Mouse (Mus musculus): ENCODE data around the gene Srarp. TPM values are rescaled to one million over a fixed set of nuclear protein-coding genes. Genes with fewer than 3 reads are reported as not detected.

Srarp gene
- total RNA-seq, 4 experiments from 2014 or later: 2.8 to 4.9 (median 3.0) TPM

GRCm38 (mm10) chr4:141458236-141458635 is 22.3 kb upstream of the Srarp start:
- DNase-seq (ENCODE audit: low spot score in 2 of 2): no peak

- DNase-seq (ENCODE audit: low spot score in 2 of 2): no peak
These were observed 20.5 kb upstream of the Srarp start for GRCm38 (mm10) chr4:141456193-141456938.

- no peak for DNase-seq (ENCODE audit: low spot score in 2 of 2)
These were observed 19.6 kb upstream of the Srarp start for GRCm38 (mm10) chr4:141455526-141455925.

- DNase-seq (ENCODE audit: low spot score in 2 of 2): no peak
These were observed 18.9 kb upstream of the Srarp start for GRCm38 (mm10) chr4:141454581-141455350.

DNA sequence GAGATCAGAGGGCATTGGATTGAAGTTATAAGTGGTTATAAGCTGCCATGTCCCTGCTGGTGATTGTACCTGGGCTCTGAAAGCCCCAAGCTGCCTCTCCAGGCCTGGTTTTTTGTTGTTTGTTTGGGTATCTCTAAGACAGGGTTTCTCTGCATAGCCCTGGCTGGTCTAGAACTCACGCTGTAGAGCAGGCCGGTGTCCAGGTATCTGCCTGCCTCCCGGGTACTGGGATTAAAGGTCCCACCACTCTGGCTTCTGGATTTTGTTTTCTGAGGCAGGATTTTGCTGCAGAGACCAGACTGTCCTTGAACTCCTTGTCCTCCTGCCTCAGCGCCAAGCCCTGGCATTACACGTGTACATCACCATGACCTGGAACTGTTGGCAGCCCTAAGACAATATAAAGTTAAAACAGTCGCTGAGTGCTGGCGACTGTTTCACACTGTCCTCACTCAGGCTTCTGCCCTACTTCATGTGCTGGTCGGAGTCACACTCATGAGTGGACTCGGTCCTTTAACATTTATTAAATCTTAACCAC is 16.1 kb upstream of the Srarp start:
- DNase-seq (ENCODE audit: low spot score in 2 of 2): no peak

DNA sequence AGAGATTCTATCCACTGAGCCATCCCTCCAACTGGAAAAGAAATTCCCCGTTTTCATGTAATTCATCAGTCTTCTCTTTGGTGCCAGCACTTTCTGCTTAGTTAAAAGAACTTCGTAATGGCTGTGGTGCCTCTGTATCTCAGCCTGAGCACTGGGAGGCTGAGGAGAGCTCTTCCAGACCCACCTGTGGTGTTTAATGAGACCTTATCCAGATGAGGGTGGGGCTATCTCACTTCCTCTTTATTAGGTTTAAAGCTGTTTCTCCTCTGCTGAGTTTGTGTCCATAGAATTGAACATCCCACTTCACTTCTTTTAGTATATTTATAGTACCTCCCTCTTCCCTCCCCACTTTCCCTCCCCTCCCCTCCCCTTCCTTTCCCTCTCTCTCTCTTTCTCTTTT is 15.3 kb upstream of the Srarp start:
- DNase-seq (ENCODE audit: low spot score in 2 of 2): no peak

DNA sequence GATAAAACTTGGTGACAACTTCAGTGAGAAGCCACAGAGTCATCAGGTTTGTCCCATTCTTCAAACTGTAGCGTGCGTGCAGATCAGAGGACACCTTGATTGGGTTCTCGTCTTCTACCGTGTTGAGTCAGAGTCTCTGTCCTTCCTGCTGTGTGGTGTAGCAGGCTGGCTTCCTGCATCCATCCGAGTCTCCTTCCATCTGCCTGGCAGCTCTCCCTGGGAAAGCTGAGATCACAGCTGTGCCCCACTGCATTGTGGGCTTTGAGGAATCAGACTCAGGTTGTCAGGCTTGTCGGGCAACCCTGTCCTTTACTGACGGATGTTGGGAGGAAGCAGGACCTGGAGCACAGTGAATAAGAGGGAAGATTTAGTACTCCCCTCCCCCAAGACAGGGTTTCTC is 10.3 kb upstream of the Srarp start:
- no peak for DNase-seq (ENCODE audit: low spot score in 2 of 2)

- DNase-seq (ENCODE audit: low spot score in 2 of 2): no peak
These were observed 9.4 kb upstream of the Srarp start for GRCm38 (mm10) chr4:141445328-141445720.

DNA sequence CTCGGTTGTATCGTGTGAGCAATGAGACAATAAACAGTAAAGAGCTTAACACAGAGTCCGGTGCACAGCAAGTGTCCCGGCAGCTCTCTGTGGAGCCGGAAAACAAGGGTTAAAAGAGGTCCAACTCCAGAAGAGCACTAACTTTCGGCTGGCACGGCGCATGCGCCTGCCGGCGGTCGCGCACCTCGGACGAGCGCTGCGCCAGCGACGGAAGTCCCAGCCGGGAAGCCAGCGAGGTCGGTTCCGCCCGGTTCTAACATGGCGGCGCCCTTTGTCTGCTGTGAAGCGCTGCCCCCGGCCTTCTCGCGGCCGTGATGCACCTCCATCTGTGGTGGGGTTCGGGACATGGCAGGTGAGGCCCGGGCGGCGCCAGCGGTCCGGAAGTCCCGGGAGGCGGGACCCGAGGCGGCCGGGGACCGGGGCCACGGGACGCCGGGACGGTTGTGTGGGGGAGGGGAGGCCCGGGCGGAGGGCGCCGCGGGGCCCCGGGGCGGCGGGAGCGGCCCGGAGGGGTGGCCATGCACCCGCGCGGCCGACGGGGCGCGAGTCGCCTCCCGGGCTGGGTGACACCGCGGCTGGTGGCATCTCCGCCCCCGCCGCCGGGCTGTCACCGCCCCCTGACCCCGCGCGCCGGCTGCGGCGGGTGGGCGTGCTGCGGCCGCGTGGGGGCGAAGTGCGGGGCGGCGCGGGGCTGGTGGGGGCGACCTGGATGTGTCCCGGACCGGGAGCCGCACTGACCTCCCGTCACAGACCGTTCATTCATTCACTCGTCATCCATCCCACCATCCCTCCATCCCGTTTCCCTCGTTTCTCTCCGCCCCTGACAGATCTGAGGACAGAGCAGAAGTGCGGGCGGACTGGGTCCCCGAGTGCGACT is 8.8 kb upstream of the Srarp start, which contains the start of gene Zbtb17:
TSS of gene Zbtb17 (plus strand) at position 204 of the 877 bp plus-strand sequence.
- peak; percentile 77 to 82 for DNase-seq (ENCODE audit: low spot score in 2 of 2)

DNA sequence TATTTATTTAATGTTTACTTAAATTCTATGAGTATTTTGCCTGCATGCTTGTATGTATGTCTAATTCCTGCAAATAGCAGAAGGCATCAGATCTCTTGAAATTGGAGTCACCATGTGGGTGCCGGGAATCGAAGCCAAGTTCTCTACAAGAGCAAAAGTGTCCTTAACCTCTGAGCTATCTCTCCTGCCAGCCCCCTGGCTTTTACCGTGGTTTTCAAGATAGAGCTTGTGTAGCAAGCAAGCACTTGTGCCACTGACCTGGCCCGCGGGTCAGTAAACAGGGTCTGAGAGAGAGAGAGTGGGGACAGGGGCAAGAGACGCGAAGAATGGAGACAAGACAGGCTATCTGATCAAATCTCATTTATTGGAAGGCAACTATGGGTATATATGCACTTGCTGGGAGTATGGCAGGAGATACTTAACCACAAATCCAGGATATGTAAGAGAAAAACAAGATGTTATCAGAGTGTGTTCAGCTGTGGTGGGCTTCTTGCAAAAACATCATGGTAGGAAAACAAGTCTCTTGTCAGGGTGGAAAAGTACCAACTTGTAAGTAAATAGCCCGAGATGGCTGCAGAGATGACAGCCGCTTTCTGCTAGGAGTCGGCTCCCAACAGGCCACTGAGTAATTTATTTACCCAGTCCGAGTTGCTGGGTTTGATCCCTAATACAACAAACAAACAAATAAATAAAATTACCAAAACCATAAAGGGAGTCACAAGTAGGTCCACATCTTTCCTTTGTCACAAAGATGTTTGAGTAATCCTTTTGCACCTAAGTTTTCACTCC is 7.9 kb upstream of the Srarp start:
- DNase-seq (ENCODE audit: low spot score in 2 of 2): no peak

GRCm38 (mm10) chr4:141440877-141441276 is 5.0 kb upstream of the Srarp start:
- no peak for DNase-seq (ENCODE audit: low spot score in 2 of 2)

GRCm38 (mm10) chr4:141439083-141439803 is 3.3 kb upstream of the Srarp start:
- DNase-seq (ENCODE audit: low spot score in 2 of 2): no peak

- no peak for DNase-seq (ENCODE audit: low spot score in 2 of 2)
These were observed 2.7 kb downstream of the Srarp start for GRCm38 (mm10) chr4:141433191-141433590.

DNA sequence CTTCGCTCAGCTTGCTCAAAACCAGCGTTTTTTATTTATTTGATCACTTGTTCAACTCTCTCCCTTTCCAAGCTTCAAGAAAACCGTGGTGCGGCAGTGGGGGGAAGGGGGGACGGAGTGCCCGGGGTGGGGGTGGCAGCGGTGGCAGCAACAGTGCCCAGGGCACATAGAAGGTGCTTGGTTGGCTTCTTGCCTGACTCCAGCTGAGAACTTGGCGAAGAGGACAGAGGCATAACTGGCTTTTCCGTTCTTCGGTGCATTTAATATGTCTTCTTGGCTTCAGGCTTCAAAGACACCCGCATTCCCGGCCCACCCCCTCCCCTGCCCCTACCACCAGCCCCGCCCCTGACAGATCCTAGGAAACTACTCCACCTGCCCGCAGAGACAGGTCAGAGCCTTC is 3.2 kb downstream of the Srarp start:
- DNase-seq (ENCODE audit: low spot score in 2 of 2): no peak

DNA sequence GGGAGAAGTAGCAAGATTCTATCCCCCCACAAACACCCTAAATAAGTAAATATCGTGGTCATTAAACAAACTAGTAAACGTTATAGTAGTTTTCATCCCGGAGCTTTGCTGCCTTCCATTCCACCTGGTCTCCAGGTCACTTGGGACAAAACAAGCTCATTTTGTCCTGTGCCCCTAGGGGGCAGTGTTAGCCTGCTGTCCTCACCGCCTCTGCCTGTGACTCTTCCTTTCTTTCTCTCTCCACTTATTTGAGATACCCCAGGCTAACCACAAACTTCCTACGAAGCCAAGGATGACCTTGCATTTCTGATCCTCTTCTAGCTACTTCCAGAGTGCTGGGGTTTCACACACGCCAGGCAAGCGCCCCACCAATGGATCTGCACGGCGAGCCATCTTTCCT is 4.9 kb downstream of the Srarp start:
- DNase-seq (ENCODE audit: low spot score in 2 of 2): no peak

DNA sequence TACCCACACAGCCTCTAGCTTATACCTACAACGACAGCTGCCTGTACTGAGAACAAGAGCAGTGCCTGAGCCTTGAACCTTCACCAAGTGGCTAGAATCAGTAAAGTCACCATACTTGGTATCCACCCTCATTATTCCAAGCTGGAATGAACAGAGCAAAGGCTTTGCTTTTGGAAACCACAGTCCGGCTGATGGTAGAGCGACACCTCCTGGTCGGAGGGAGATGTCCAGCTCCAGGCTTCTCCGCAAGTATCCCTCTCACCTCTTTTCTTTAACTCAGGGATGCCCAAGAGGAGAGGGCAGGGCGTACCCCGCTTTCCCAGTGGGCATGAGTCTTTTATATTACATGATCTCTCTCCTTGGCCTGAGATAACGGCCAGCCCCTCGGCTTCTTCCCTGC is 6.1 kb downstream of the Srarp start:
- no peak for DNase-seq (ENCODE audit: low spot score in 2 of 2)

- no peak for DNase-seq (ENCODE audit: low spot score in 2 of 2)
These were observed 6.5 kb downstream of the Srarp start for GRCm38 (mm10) chr4:141429381-141429780.

- DNase-seq (ENCODE audit: low spot score in 2 of 2): no peak
These were observed 8.0 kb downstream of the Srarp start for GRCm38 (mm10) chr4:141427921-141428320.

DNA sequence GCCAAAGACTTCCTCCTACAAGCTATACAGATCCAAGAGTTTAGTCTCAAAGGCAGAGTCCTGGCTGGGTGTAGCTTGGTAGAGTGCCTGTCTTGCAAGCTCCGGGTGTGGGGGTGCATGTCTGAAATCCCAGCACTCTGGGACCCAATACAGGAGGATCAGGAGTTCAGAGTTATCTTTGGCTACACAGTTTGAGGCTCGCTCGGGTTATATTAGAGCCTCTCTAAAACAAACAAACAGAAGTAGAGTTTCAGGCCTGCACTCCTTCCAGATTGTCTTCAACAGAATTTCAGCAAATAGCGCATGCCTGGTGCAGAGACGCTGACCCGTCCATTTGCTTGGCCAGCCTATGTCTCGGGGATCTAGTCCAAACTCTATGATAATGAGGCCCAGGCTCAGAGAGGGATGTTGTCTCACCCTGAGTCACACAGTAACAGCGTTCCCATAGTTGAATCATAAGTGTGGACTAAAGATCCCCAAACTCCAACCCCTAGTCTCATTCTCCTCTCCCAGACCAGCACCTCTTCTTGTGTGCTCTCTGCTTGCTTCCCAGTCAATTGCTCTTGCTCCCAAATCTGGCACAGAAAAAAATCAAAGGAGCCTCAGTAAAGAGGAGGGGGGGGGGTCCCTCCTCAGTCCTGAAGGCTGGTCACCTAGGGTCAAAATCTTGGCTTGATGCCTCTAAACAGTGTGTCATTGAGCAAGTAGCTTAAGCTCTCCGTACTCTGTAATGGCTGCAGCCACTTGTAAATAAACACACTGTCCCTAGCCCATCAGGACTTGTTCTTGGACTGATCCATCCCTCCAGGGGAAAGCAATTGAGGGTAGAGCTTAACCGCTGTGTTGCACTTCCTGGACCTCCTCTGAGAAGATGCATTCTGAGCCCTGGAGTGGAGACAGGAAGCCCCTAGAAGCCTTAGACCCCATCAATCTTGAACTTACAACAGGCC is 8.8 kb downstream of the Srarp start:
- no peak for DNase-seq (ENCODE audit: low spot score in 2 of 2)

Data from left cerebral cortex, adult 8-10 months (tissue).